Mouse (Mus musculus) liver, embryonic 14.5 days (tissue): Measurements from ENCODE around the gene Ptprd.

Experiments used
- CTCF ChIP-seq: IDR thresholded peaks from 2 replicates; pipeline ENCODE4 v1.5.1; 2016; ENCODE audit warnings: antibody characterized with exemption, low read depth, control low read depth
- EP300 ChIP-seq: IDR thresholded peaks from 2 replicates; pipeline ENCODE4 v1.6.1; 2016; ENCODE audit warnings: antibody characterized with exemption, low read depth

DNA sequence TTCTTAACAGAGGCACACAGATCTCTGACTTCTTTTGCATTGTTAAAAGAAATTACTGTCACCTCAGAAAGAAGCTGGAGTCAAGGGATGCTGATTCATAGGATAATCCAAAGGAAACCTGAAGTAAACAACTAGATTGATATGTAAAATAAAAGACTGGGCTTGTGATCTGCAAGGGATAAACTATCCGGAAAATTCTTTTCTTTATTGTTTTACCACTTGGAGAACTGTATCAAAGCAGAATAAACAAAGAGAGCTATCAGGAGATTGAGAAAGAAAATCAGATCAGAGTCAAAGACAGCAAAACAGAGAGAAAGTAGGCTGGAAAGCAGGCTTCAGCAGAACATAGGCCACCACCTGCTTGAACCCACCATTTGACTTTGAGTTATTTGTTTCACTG, 962.0 kb downstream of the Ptprd start:
- TF ChIP-seq EP300 (no peak), CTCF (no peak)
